Mouse (Mus musculus) neural tube, embryonic 12.5 days (tissue): ENCODE measurements around the gene Kank2. TPM values are rescaled to one million over a fixed set of nuclear protein-coding genes. Genes with fewer than 3 reads are reported as not detected.
"Not testable (repeated sequence)": the region's sequence is repeated elsewhere in the genome, so short reads cannot be mapped to it uniquely, and the experiment has no call there.

Experiments
- ATAC-seq: fragments of 200-750 bp; cut with Nextera tagmentation; 2 replicates; pipeline ENCODE4 v1.8.0; 2017; ENCODE audit warnings: low read depth, mild to moderate bottlenecking, moderate TSS enrichment, moderate library complexity; ENCODE audit not compliant: low FRiP score
- H3K27ac ChIP-seq: fragments of 300-500 bp; sonication (generic); 2 replicates; pipeline ENCODE4 v1.5.1; 2016
- H3K27me3 ChIP-seq: fragments of 300-500 bp; sonication (generic); replicated peaks from 2 replicates; pipeline ENCODE4 v1.6.1; 2016; ENCODE audit warnings: mild to moderate bottlenecking
- H3K36me3 ChIP-seq: fragments of 300-500 bp; sonication (generic); 2 replicates; pipeline ENCODE4 v1.6.1; 2016; ENCODE audit warnings: mild to moderate bottlenecking
- H3K4me1 ChIP-seq: fragments of 300-500 bp; sonication (generic); 2 replicates; pipeline ENCODE4 v1.6.1; 2016
- H3K4me2 ChIP-seq: fragments of 300-500 bp; sonication (generic); replicated peaks from 2 replicates; pipeline ENCODE4 v1.6.1; 2016; ENCODE audit warnings: mild to moderate bottlenecking
- H3K4me3 ChIP-seq: fragments of 300-500 bp; sonication (generic); 2 replicates; pipeline ENCODE4 v1.5.1; 2016
- H3K9ac ChIP-seq: fragments of 300-500 bp; sonication (generic); 2 replicates; pipeline ENCODE4 v1.6.1; 2016; ENCODE audit warnings: mild to moderate bottlenecking
- H3K9me3 ChIP-seq: fragments of 300-500 bp; sonication (generic); 2 replicates; pipeline ENCODE4 v1.6.1; 2016; ENCODE audit warnings: mild to moderate bottlenecking
- WGBS: fragments of 180-500 bp; shearing (Covaris S2); methylation state at CpG from one replicate; pipeline ENCODE4 v1.1.7; 2016; 5-methylcytosine and 5-hydroxymethylcytosine counted together
- polyA plus RNA-seq: library from polyadenylated mRNA; unstranded; fragments of >200 nt; fragmentation: Nextera tagmentation; extraction: Ambion mirVana; gene quantifications from 2 replicates; pipeline ENCODE4 v1.2.1, GENCODE M21; 2016

The Kank2 gene
- polyA plus RNA-seq, 1 experiment from 2014 or later = 7.2 TPM

DNA sequence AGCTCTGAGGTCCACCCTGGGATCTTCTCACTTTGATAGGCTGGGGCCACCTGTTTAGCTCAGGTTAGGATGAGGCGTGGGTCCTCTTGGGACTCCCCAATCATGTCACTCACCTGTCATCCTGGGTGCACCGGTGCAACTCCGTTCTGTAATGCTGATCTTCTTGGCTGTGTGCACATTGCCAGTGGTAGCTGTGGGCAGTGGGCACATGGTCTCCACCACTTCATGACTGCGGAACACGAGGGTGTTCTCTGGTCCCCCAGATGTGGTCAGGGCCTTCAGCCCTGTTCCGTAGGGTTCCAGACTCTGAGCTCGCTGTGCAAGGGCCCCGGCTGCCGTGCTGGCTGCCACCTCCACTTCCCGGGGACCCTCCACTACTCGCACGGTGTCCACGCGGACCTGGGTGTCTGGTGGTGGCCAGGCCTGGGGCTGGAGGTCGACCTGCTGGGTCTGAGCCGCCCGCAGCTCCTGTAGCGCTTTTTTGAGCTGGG is 4.2 kb downstream of the Kank2 start:
- Histone ChIP-seq H3K9me3 (no peaks in the 10 kb centered on the region), H3K27me3 (no peaks in the 10 kb centered on the region), H3K4me1 (peaks cover 10% of the 10 kb centered on the region), H3K9ac (no peak overlapping the region), H3K4me3 (no peak overlapping the region), H3K36me3 (peaks cover 19% of the 10 kb centered on the region), H3K4me2 (no peak overlapping the region), H3K27ac (no peak overlapping the region)
- ATAC-seq = no peak
- 92% methylated on average over 18 of the region's 18 CpGs for WGBS

DNA sequence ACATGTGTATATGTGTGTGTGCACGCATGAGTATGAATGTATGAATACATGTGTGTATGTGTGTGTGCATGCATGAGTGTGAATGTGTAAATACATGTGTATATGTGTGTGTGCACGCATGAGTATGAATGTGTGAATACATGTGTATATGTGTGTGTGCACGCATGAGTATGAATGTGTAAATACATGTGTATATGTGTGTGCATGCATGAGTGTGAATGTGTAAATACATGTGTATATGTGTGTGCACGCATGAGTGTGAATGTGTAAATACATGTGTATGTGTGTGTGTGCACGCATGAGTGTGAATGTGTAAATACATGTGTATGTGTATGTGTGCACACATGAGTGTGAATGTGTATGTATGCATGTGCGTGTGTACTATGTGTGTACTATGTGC is 5.0 kb downstream of the Kank2 start:
- WGBS = 97% methylated on average over 6 of the region's 6 CpGs
- not testable (repeated sequence) for ATAC-seq

DNA sequence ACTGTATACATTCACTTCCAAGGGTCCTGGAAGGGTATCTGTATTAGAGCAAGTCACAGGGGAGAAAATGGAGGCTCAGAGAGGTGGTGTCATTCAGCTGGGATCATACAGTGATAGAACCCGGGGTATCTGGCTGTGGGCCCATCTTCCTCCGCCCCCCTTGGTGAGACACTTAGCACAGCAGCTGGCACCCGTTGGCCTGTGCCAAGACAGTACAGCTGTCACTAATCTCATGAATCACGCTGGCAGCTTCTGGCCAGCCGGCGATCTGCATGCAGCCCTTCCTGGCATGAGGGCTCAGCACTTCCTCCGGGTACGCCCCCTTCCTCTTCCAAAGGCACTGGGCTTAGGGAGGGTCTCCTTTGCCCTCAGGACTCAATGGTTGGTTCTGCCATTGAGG is 5.9 kb downstream of the Kank2 start:
- 63% methylated on average over 8 of the region's 8 CpGs for WGBS
- H3K4me2 ChIP-seq = no peak overlapping the region
- H3K4me1 ChIP-seq = peaks cover 1% of the 10 kb centered on the region; the same call in 1 of the 2 replicates
- peaks cover 19% of the 10 kb centered on the region for H3K36me3 ChIP-seq
- no peaks in the 10 kb centered on the region for H3K9me3 ChIP-seq
- H3K4me3 ChIP-seq = no peak overlapping the region
- peak; percentile 62; the same call in 1 of the 2 replicates for ATAC-seq
- no peak overlapping the region for H3K27ac ChIP-seq
- H3K27me3 ChIP-seq = no peaks in the 10 kb centered on the region
- no peak overlapping the region for H3K9ac ChIP-seq

More for the DNA sequence above, 5.0 kb downstream of the Kank2 start:
- not testable (repeated sequence) for H3K27me3 ChIP-seq, H3K9ac ChIP-seq, H3K27ac ChIP-seq, H3K9me3 ChIP-seq, H3K4me2 ChIP-seq, H3K4me1 ChIP-seq, H3K4me3 ChIP-seq
- peaks cover 19% of the 10 kb centered on the region for H3K36me3 ChIP-seq

DNA sequence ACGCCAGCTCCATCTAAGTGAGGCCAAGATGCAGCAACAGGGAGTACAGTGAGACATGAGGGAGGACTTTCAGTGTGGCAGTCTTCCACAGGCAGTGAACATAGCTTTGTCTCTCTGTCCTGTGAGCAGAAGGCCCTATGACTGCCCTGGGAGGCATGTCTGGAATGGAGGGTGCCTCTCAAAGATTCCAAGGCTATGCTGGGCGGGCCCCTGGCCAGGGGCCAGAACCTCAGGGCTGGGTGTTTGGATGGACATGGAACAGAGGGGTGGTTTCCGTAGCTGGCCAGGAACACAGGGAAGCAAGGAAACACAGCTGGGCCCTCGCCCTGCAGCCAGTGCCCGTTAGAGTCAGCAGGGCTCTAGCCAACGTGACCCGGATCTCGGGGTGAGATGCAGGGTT is 6.7 kb downstream of the Kank2 start:
- 87% methylated on average over 8 of the region's 8 CpGs for WGBS
- no peak overlapping the region for H3K4me3 ChIP-seq
- no peak overlapping the region for H3K9ac ChIP-seq
- no peak for ATAC-seq
- no peak overlapping the region for H3K4me2 ChIP-seq
- H3K27ac ChIP-seq = no peak overlapping the region
- H3K27me3 ChIP-seq = no peaks in the 10 kb centered on the region
- peaks cover 19% of the 10 kb centered on the region for H3K36me3 ChIP-seq
- 0 out of 2 replicates have a peak, but pooled peaks cover 3% of the 10 kb centered on the region for H3K4me1 ChIP-seq
- no peaks in the 10 kb centered on the region for H3K9me3 ChIP-seq

DNA sequence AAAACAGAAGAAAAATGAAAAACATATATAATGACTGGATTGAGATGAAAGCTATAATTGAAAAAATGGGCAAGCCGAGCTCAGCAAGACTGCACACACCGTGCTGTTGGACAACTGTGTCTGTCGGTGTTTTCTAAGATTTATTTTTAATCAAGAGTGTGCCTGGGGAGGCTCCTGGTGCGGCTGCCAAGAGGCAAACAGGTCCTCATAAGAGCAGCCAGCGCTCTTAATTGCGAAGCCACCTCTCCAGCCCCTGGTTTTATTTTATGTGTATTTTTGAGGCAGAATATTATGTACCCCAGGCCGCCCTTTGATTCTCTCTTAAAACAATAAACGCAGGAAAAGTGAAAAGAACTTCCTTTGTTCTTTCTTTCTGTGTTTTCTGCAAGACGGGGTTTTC is 10.3 kb downstream of the Kank2 start:
- WGBS = 76% methylated on average over 9 of the region's 9 CpGs
- no peak overlapping the region for H3K9ac ChIP-seq
- no peak overlapping the region for H3K27ac ChIP-seq
- H3K4me1 ChIP-seq = 0 out of 2 replicates have a peak, but pooled peaks cover 3% of the 10 kb centered on the region
- H3K27me3 ChIP-seq = no peaks in the 10 kb centered on the region
- H3K9me3 ChIP-seq = no peaks in the 10 kb centered on the region
- H3K36me3 ChIP-seq = no peaks in the 10 kb centered on the region
- H3K4me2 ChIP-seq = no peak overlapping the region
- H3K4me3 ChIP-seq = no peak overlapping the region
- no peak for ATAC-seq

DNA sequence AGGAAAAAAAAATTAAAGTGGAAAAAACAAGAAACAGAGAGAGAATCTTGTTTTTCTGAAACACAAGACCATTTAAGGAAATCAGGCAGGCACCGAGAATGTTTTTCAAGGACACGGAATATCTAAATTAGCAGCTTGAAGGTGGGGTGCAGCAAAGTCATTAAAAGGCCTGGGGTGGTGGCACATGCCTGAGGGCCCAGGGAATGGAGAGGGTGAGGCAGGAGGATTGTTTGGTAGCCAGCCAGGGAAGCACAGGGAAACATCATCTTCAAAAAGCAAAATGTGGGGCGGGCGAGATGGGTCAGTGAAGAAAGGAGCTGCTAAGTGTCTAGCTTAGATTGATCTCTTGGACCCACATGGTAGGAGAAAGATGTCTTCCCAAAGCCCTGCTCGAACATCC is 10.9 kb downstream of the Kank2 start:
- H3K27ac ChIP-seq = no peak overlapping the region
- no peaks in the 10 kb centered on the region for H3K36me3 ChIP-seq
- 0 out of 2 replicates have a peak, but pooled peaks cover 3% of the 10 kb centered on the region for H3K4me1 ChIP-seq
- H3K9ac ChIP-seq = no peak overlapping the region
- 85% methylated on average over 5 of the region's 5 CpGs for WGBS
- H3K4me2 ChIP-seq = no peak overlapping the region
- H3K9me3 ChIP-seq = no peaks in the 10 kb centered on the region
- no peak for ATAC-seq
- no peaks in the 10 kb centered on the region for H3K27me3 ChIP-seq
- no peak overlapping the region for H3K4me3 ChIP-seq

DNA sequence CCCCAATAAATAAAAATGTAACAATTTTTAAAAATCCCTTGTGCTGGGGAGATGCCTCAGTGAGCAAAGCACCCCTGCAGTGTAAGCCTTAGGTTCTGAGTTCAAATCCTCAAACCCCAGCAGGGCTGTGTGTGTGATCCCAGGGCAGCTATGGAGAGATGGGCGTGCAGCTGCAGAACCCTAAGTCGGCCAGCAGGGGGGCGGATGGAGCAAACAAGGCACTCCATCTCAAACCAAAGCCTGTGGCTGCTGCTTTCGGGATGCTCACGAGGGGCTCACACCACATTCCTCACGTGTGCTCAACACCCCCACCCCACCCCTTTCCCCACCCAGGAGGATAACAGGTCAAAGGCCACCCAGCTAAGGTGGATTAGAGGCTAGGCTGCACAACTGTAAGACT is 11.6 kb downstream of the Kank2 start:
- Histone ChIP-seq H3K4me3 (no peak overlapping the region), H3K4me1 (0 out of 2 replicates have a peak, but pooled peaks cover 3% of the 10 kb centered on the region), H3K9me3 (no peaks in the 10 kb centered on the region), H3K27ac (no peak overlapping the region), H3K9ac (no peak overlapping the region), H3K36me3 (no peaks in the 10 kb centered on the region), H3K27me3 (no peaks in the 10 kb centered on the region), H3K4me2 (peak overlapping the region; percentile 26)
- peak; percentile 63; the same call in 1 of the 2 replicates for ATAC-seq
- WGBS = 8% methylated on average over 6 of the region's 6 CpGs

DNA sequence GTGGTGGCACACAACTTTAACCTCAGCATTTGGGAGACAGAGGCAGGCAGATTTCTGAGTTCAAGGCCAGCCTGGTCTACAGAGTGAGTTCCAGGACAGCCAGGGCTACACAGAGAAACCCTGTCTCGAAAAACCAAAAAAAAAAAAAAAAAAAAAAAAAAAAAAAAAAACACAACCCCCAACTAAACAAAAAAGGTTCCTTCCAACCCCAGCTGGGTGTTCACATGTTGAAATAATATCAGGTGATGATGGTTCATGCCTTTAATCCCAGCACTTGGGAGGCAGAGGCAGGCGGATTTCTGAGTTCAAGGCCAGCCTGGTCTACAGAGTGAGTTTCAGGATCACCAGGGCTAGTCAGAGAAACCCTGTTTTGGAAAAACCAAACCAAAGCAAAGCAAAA is 12.2 kb downstream of the Kank2 start:
- 73% methylated on average over 2 of the region's 2 CpGs for WGBS
- not testable (repeated sequence) for H3K4me3 ChIP-seq, H3K9me3 ChIP-seq, H3K9ac ChIP-seq, H3K27me3 ChIP-seq, H3K4me1 ChIP-seq, ATAC-seq, H3K36me3 ChIP-seq, H3K4me2 ChIP-seq, H3K27ac ChIP-seq

DNA sequence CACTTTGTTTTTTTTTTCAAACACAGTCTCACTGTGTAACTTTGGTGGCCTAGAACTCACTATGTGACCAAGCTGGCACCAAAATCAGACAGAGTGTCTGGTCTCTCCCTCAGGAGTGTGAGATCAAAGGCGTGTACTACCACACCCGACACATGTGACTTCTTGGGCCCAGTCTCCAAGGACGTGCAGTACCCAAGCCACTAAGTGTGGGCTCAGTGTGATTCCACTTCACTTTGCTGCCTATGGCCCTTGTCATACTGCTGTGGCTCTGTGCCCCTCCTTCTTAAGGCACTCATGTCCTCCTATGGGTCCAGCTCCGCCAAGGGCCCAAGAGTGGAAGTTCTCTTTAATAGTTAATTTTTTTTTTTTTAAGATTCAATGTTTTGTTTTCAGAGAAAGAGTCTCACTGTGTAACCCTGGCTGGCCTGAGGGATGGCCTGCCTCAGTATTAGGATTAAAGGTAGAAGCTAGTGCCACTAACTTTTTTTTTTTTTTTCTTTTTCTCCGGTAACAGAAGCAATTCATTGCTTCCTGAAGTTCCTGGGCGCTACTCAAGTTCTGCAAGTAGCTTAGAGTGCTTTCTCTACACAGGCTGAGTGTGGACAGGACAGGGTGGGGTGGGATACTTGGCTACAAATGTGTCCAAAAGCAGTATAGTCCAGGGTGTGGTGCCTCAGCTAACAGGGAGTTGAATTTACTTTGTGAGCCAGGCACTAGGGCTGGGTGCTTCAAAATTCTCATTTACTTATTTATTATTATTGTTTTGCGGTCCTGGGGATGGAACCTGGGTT is 13.8 kb downstream of the Kank2 start:
- Histone ChIP-seq H3K4me1 (0 out of 2 replicates have a peak, but pooled peaks cover 3% of the 10 kb centered on the region), H3K27ac (no peak overlapping the region), H3K27me3 (no peaks in the 10 kb centered on the region), H3K36me3 (no peaks in the 10 kb centered on the region; the same call in none of the 2 replicates), H3K4me2 (no peak overlapping the region), H3K9me3 (no peaks in the 10 kb centered on the region), H3K9ac (no peak overlapping the region), H3K4me3 (no peak overlapping the region)
- no peak for ATAC-seq
- 90% methylated on average over 7 of the region's 7 CpGs for WGBS

DNA sequence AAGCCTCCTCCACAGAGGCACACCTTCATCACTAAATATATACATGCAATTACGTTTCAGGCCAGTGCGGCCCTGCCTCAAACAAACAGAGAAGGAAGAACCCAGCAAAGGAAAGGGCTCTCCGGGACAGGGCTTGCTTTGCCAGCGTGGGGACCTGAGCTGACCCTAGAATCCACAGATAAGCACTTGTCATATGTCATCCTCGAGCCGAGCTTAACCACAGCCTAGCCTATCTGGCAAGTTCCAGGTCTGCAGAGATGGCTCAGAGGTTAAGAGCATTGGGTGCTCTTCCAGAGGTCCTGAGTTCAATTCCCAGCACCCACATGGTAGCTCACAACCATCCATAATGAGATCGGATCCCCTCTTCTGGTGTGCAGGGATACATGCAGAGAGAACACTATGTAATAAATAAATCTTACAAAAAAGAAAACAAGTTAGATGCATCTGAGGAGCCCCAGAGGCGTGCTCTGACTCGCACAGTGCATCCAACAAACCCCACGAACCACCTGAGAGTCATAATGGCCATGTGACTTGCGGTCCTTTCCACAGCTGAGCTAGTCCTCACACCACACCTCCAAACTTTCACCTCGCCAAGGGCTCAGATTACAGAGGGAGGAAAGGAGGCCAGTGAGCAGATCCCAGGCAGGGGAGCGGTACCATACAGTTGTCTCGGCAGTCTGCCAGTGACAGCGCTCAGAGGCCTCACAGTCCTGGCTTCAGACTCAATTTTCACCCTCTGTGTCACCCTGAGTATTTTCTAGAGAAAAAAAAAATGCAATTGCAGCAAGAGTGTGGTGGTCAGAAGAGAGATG is 16.7 kb downstream of the Kank2 start:
- no peak overlapping the region for H3K4me2 ChIP-seq
- no peaks in the 10 kb centered on the region for H3K27me3 ChIP-seq
- no peak overlapping the region for H3K4me3 ChIP-seq
- no peaks in the 10 kb centered on the region for H3K4me1 ChIP-seq
- H3K27ac ChIP-seq = no peak overlapping the region
- H3K36me3 ChIP-seq = peaks cover 6% of the 10 kb centered on the region
- no peaks in the 10 kb centered on the region for H3K9me3 ChIP-seq
- no peak for ATAC-seq
- no peak overlapping the region for H3K9ac ChIP-seq
- WGBS = 83% methylated on average over 15 of the region's 15 CpGs

DNA sequence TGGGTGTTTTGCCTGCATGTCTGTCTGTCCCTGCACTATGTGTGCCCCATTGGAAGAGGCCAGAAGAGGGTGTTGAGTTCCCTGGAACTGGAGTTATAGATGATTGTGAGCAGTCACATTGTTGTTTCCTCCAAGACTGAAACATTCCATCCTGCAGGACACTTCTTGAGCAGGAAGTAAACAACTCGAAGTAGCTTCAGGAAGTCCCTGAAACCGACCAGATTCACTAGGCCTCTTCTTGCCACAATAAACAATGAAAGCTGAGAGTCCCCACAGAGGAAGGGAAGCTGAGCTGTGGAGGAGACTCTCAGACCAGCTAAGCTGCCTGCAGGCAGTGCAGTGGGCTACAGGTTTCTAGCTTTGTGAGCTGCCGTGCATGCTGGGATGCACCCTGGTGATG is 20.8 kb downstream of the Kank2 start:
- Histone ChIP-seq H3K9me3 (no peaks in the 10 kb centered on the region), H3K27me3 (no peaks in the 10 kb centered on the region), H3K27ac (no peak overlapping the region), H3K4me1 (no peaks in the 10 kb centered on the region), H3K36me3 (peaks cover 19% of the 10 kb centered on the region), H3K4me2 (no peak overlapping the region), H3K9ac (no peak overlapping the region), H3K4me3 (no peak overlapping the region)
- no peak for ATAC-seq
- WGBS = 84% methylated on average over 3 of the region's 3 CpGs

DNA sequence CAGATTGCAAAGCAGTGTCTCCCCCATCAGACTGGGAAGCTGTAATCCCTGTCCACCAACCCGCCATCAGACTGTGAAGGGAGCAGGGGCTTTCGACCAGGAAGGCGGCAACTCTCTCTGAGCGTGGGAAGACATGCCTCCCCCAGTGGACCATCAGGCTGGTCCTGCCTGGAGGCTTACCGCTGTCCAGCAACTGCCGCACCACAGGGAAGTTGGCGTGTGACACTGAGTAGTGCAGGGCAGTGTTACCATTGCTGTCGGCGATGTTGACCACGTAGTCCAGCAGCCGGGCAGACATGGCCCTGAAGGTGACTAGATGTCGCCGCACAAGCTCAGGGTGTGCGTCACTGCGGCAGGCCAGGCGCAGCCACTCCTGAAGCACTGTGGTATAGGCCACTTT is 24.2 kb downstream of the Kank2 start:
- no peak overlapping the region for H3K4me3 ChIP-seq
- H3K9ac ChIP-seq = no peak overlapping the region
- peaks cover 24% of the 10 kb centered on the region for H3K36me3 ChIP-seq
- no peaks in the 10 kb centered on the region for H3K4me1 ChIP-seq
- 92% methylated on average over 16 of the region's 16 CpGs for WGBS
- no peak overlapping the region for H3K27ac ChIP-seq
- H3K4me2 ChIP-seq = no peak overlapping the region
- H3K9me3 ChIP-seq = no peaks in the 10 kb centered on the region
- no peaks in the 10 kb centered on the region for H3K27me3 ChIP-seq
- ATAC-seq = no peak
